Mouse (Mus musculus) forebrain, embryonic 14.5 days (tissue): ENCODE data around the gene Zkscan6. TPM values are rescaled to one million over a fixed set of nuclear protein-coding genes. Genes with fewer than 3 reads are reported as not detected.

ENCODE experiments used
- ATAC-seq: fragments of 200-750 bp; cut with Nextera tagmentation; 2 replicates; pipeline ENCODE4 v1.8.0; 2017; ENCODE audit warnings: mild to moderate bottlenecking, moderate library complexity
- DNase-seq: peaks from one replicate; pipeline ENCODE4 v3.0.0-alpha.2; 2015; ENCODE audit warnings: low spot score
- H3K27ac ChIP-seq: fragments of 300-500 bp; sonication (generic); 2 replicates; pipeline ENCODE4 v1.5.1; 2014; ENCODE audit warnings: low read depth, mild to moderate bottlenecking, control low read depth, low read length, moderate library complexity
- H3K27me3 ChIP-seq: fragments of 300-500 bp; sonication (generic); replicated peaks from 2 replicates; pipeline ENCODE4 v1.6.1; 2014; ENCODE audit warnings: low read length, control low read depth, mixed read lengths; ENCODE audit not compliant: control insufficient read depth, insufficient read depth
- H3K36me3 ChIP-seq: fragments of 300-500 bp; sonication (generic); 2 replicates; pipeline ENCODE4 v1.6.1; 2014; ENCODE audit warnings: low read length, control low read depth; ENCODE audit not compliant: control insufficient read depth, insufficient read depth
- H3K4me1 ChIP-seq: fragments of 300-500 bp; sonication (generic); 2 replicates; pipeline ENCODE4 v1.6.1; 2014; ENCODE audit warnings: antibody characterized with exemption, low read length, control low read depth; ENCODE audit not compliant: control insufficient read depth, insufficient read depth
- H3K4me2 ChIP-seq: fragments of 300-500 bp; sonication (generic); 2 replicates; pipeline ENCODE4 v1.6.1; 2014; ENCODE audit warnings: mild to moderate bottlenecking, control low read depth, low read length
- H3K4me3 ChIP-seq: fragments of 300-500 bp; sonication (generic); 2 replicates; pipeline ENCODE4 v1.5.1; 2014; ENCODE audit warnings: low read depth, low read length, control low read depth
- H3K9ac ChIP-seq: fragments of 300-500 bp; sonication (generic); 2 replicates; pipeline ENCODE4 v1.6.1; 2014; ENCODE audit warnings: mild to moderate bottlenecking, low read length, control low read depth, moderate library complexity
- H3K9me3 ChIP-seq: fragments of 300-500 bp; sonication (generic); replicated peaks from 2 replicates; pipeline ENCODE4 v1.6.1; 2016; ENCODE audit warnings: low read length, control low read depth, mixed read lengths; ENCODE audit not compliant: control insufficient read depth
- WGBS: fragments of 180-500 bp; shearing (Covaris S2); extraction: QIAGEN DNeasy Blood & Tissue Kit; methylation state at CpG from one replicate; pipeline ENCODE4 v1.1.7; 2014; 5-methylcytosine and 5-hydroxymethylcytosine counted together
- polyA plus RNA-seq: library from polyadenylated mRNA; unstranded; fragments of >200 nt; fragmentation: Nextera tagmentation; extraction: Ambion mirVana; gene quantifications from 2 replicates; pipeline ENCODE4 v1.2.1, GENCODE M21; 2014

Gene Zkscan6
- polyA plus RNA-seq, 1 experiment from 2014 or later, result 22.7 TPM

GRCm38 (mm10) chr11:65776906-65777611, 29.9 kb upstream of the Zkscan6 start:
- Histone ChIP-seq H3K4me2 (no peak overlapping the region), H3K36me3 (peaks cover 12% of the 10 kb centered on the region), H3K9ac (no peak overlapping the region), H3K9me3 (no peaks in the 10 kb centered on the region), H3K27ac (no peak overlapping the region), H3K4me1 (no peaks in the 10 kb centered on the region), H3K4me3 (no peak overlapping the region), H3K27me3 (no peaks in the 10 kb centered on the region)
- WGBS, result 44% methylated on average over 2 of the region's 2 CpGs
- no peak for ATAC-seq
- DNase-seq, result no peak

DNA sequence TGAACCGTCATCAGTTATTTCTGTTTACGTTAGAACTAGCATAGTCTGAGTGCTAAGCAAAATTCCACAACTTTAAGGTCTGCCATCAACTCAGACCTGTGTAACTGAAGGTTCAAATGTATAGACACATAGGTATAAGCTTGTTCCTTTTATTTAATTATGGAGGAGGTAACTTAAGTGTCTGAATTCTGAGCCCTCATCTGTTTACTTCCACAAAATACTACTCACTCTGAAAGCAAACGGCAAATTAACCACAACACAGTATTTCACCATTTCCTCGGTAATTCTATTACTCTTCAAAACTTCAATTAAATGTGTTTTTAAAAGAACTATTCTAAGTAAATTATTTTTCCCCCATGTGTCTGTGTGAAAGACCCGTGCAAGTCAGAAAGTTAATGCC, 29.2 kb upstream of the Zkscan6 start:
- Histone ChIP-seq H3K9ac (no peak overlapping the region), H3K27me3 (no peaks in the 10 kb centered on the region), H3K4me3 (no peak overlapping the region), H3K36me3 (peaks cover 12% of the 10 kb centered on the region), H3K9me3 (no peaks in the 10 kb centered on the region), H3K4me1 (no peaks in the 10 kb centered on the region), H3K4me2 (no peak overlapping the region), H3K27ac (no peak overlapping the region)
- DNase-seq (no peak), ATAC-seq (no peak)
- WGBS, result 85% methylated on average over 5 of the region's 5 CpGs

- Histone ChIP-seq H3K9ac (no peak overlapping the region), H3K9me3 (no peaks in the 10 kb centered on the region), H3K4me1 (no peaks in the 10 kb centered on the region), H3K4me3 (no peak overlapping the region), H3K36me3 (peaks cover 12% of the 10 kb centered on the region), H3K4me2 (no peak overlapping the region), H3K27ac (no peak overlapping the region), H3K27me3 (no peaks in the 10 kb centered on the region)
- 93% methylated on average over 1 of the region's 1 CpGs for WGBS
- no peak for ATAC-seq
- DNase-seq, result peak; percentile 5
Observed at GRCm38 (mm10) chr11:65779066-65779465, 27.9 kb upstream of the Zkscan6 start.

DNA sequence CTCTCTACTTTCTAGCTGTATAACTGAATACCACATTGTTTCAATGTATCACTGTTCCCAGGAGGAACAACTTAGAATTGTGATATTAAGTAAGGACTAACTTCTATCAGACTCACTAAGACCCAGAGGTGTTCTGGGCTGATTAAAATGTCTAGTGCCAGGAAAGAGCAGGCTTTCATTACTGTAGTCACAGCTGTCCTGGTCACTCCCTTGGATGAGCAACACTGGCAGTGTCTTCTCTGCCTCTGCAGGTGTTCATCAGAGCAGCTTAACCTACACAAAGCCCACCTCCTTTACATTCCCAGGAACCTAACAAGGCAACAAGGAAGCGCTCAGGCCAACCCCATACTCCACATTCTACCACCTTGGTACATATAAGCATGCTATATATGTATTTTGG, 27.4 kb upstream of the Zkscan6 start:
- no peak for DNase-seq
- Histone ChIP-seq H3K9ac (no peak overlapping the region), H3K36me3 (peaks cover 12% of the 10 kb centered on the region), H3K27me3 (no peaks in the 10 kb centered on the region), H3K27ac (no peak overlapping the region), H3K4me2 (no peak overlapping the region), H3K9me3 (no peaks in the 10 kb centered on the region), H3K4me1 (no peaks in the 10 kb centered on the region), H3K4me3 (no peak overlapping the region)
- WGBS, result 97% methylated on average over 1 of the region's 1 CpGs
- no peak for ATAC-seq

GRCm38 (mm10) chr11:65781596-65781995, 25.4 kb upstream of the Zkscan6 start:
- H3K9me3 ChIP-seq, result no peaks in the 10 kb centered on the region
- peaks cover 5% of the 10 kb centered on the region; the same call in 1 of the 2 replicates for H3K4me1 ChIP-seq
- no peak overlapping the region for H3K27ac ChIP-seq
- no peak overlapping the region for H3K9ac ChIP-seq
- peaks cover 12% of the 10 kb centered on the region for H3K36me3 ChIP-seq
- no peaks in the 10 kb centered on the region for H3K27me3 ChIP-seq
- no peak for ATAC-seq
- 92% methylated on average over 3 of the region's 3 CpGs for WGBS
- H3K4me2 ChIP-seq, result no peak overlapping the region
- no peak for DNase-seq
- H3K4me3 ChIP-seq, result no peak overlapping the region

DNA sequence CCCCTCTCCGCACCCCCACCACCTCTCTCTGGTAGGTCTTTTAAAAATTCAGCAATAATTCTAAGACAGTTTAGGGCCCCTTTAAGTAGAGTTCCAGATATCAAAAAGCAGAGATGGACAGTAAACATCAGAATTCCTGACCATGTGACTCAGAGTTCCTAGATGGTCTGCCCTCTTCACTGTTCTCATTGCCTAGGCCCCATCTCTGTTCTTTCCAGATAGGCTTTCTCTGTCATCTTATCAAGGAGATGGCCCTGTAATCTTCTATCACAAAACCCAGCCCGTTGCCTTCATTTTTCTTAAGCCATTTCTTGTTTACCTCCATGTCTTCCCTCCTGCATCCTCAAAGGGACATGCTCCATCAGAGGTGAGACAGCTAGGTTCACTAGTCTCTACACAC, 20.8 kb upstream of the Zkscan6 start:
- H3K9ac ChIP-seq, result no peak overlapping the region
- no peak for DNase-seq
- 93% methylated on average over 2 of the region's 2 CpGs for WGBS
- no peaks in the 10 kb centered on the region for H3K9me3 ChIP-seq
- H3K4me2 ChIP-seq, result peak overlapping the region; percentile 79
- H3K27me3 ChIP-seq, result no peaks in the 10 kb centered on the region
- peaks cover 11% of the 10 kb centered on the region; the same call in 1 of the 2 replicates for H3K4me1 ChIP-seq
- no peak for ATAC-seq
- H3K27ac ChIP-seq, result no peak overlapping the region
- H3K4me3 ChIP-seq, result no peak overlapping the region
- 0 out of 2 replicates have a peak, but pooled peaks cover under 1% of the 10 kb centered on the region for H3K36me3 ChIP-seq

DNA sequence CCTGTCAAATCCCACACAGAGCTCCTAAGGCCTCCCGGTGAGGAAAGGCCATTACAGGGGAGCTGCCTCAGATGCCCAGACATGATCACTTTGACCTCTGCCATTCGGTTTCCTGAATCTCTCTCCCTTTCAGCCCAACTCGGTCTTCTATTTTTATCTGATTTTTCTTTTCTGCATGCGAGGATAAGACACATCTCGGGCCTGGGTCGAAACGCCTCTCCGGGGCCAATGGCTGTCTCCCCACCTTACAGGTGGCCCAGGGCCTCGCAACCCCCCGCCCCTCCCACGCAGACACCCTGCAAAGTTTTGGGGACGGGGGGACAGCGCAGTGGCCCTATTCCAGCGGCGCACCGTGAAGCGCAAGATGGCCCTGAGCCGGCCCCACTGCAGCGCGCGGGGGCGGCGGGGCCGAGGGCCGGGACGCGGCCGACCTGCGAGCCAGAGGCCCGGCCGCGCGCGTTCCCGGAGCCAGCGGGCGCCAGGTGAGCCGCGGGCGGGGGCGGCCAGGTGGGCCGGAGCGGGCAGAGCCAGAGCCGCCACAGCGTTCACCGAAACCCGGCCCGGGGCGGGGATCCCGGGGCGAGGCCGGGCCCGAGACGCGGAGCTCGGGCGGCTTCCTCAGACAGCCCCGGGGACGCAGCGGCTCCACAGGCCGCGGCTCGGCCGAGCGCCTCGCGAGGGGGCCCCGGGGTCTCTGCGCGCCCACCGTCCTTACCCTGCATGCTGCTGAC, 19.4 kb upstream of the Zkscan6 start:
- Histone ChIP-seq H3K4me2 (peak overlapping the region; percentile 79), H3K27ac (peak overlapping the region; percentile 90), H3K9me3 (no peaks in the 10 kb centered on the region), H3K4me3 (peak overlapping the region; percentile 94), H3K27me3 (no peaks in the 10 kb centered on the region), H3K9ac (peak overlapping the region; percentile 99), H3K4me1 (peaks cover 11% of the 10 kb centered on the region; the same call in 1 of the 2 replicates), H3K36me3 (no peaks in the 10 kb centered on the region)
- ATAC-seq (peak; percentile 90), DNase-seq (peak; percentile 13)
- WGBS, result under 1% methylated on average over 65 of the region's 71 CpGs

- DNase-seq (peak; percentile 94), ATAC-seq (peak; percentile 100)
- no peaks in the 10 kb centered on the region for H3K9me3 ChIP-seq
- WGBS, result under 1% methylated on average over 30 of the region's 36 CpGs
- peak within 1 kb of the TSS; percentile 79 for H3K4me2 ChIP-seq
- H3K4me1 ChIP-seq, result peaks cover 11% of the 10 kb centered on the region; the same call in 1 of the 2 replicates
- peak within 1 kb of the TSS; percentile 99 for H3K9ac ChIP-seq
- H3K27ac ChIP-seq, result peak within 1 kb of the TSS; percentile 90
- peak within 1 kb of the TSS; percentile 94 for H3K4me3 ChIP-seq
- no peaks in the 10 kb centered on the region for H3K27me3 ChIP-seq
- H3K36me3 ChIP-seq, result no peaks in the 10 kb centered on the region
Observed at GRCm38 (mm10) chr11:65788154-65788553, 18.8 kb upstream of the Zkscan6 start, which contains the start of gene Map2k4. Gene Map2k4 (minus strand): TSS chr11:65788297.
